Mouse (Mus musculus) spleen, adult 10 weeks (tissue): Measurements from ENCODE around the gene Fam205a3. TPM values are rescaled to one million over a fixed set of nuclear protein-coding genes. Genes with fewer than 3 reads are reported as not detected.

Source experiments
- polyA plus RNA-seq: library from polyadenylated mRNA; stranded (reverse); fragments of 350-450 nt; fragmentation: Illumina TruSeq; extraction: RNeasy Lipid Tissue Mini Kit (QIAGEN cat#74804); gene quantifications from one replicate; pipeline ENCODE4 v1.2.3, GENCODE M21; 2015; ENCODE audit warnings: low replicate concordance; ENCODE audit not compliant: insufficient read depth

Fam205a3 gene
- polyA plus RNA-seq: not detected

GRCm38 (mm10) chr4:42318034-42318433 is at the start of gene Fam205a3:
TSS of gene Fam205a3 (plus strand) at chr4:42318334.

GRCm38 (mm10) chr4:42293967-42294366 is 24.2 kb upstream of the Fam205a3 start, which contains the start of gene Gm21953:
TSS of gene Gm21953 (plus strand) at chr4:42294267.

Other genes starting within 250 kb of the Fam205a3 start
- gene Gm3893, start 227.1 kb upstream of the Fam205a3 start, polyA plus RNA-seq: not detected
- gene Gm13304, start 203.5 kb upstream of the Fam205a3 start, polyA plus RNA-seq: not detected
- gene Gm13306, start 164.9 kb upstream of the Fam205a3 start, polyA plus RNA-seq: not detected
- gene Gm13305, start 149.7 kb upstream of the Fam205a3 start, polyA plus RNA-seq: 1.6 TPM
- gene Gm10600, start 77.7 kb upstream of the Fam205a3 start, polyA plus RNA-seq: 1.5 TPM
- not detected for gene Ccl21b, start 62.6 kb upstream of the Fam205a3 start, polyA plus RNA-seq
- gene Gm21953, start 24.1 kb upstream of the Fam205a3 start, polyA plus RNA-seq: not detected
- gene Gm21586, start 121.0 kb downstream of the Fam205a3 start, polyA plus RNA-seq: not detected
- 0.21 TPM for gene Gm2163, start 148.4 kb downstream of the Fam205a3 start, polyA plus RNA-seq
- not detected for gene Fam205a2, start 209.8 kb downstream of the Fam205a3 start, polyA plus RNA-seq